Mouse (Mus musculus) gastrocnemius, postnatal 10 days (tissue): Measurements from ENCODE around the gene Timp3. TPM values are rescaled to one million over a fixed set of nuclear protein-coding genes. Genes with fewer than 3 reads are reported as not detected.

Source experiments
- DNase-seq: peaks from one replicate; pipeline ENCODE4 v3.0.0; 2021; ENCODE audit warnings: mixed read lengths
- total RNA-seq, 2 experiments: library from RNA; stranded (reverse); gene quantifications; 2 replicates each; pipeline ENCODE4 v1.2.3; 2021

The Timp3 gene
- total RNA-seq, 2 experiments from 2014 or later = 104 to 106 TPM

DNA sequence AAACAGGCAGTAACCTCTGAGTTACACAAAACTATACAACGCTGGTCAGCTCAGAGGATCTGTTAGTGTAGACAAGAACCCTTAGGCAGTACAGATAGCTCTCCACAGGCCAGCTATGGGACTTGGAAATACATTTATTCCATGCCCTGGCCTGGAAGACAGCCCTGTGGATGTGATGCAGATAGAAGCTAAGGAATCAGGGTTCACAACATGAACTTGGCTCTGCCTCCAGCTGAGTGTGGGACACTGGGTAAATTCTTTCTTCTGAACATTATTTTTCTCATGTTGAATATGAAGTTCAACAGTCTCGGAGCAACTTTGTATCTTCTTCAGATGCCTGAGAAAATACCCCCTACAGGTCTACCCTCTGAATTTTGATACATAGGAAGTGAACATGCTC is 2.9 kb upstream of the Timp3 start:
- DNase-seq = no peak

DNA sequence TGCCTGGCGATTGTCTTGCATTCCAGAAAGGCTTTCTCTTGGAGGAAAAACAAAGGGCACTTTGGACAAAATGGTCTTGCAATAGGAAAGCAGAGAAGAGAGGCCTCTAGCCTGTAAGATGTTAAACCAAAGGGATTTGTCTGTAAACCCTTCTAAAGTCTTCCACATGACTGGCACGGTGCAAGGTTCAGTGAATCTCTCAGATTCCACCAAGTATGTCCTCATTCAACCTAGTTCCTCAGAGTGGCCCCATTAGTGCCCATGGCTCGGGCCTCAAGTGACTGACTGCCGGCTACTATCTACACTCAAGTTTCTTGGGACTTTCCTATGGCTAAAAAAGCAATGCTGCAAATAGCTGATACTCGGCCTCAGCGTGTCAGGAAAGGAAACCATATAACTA is 1.8 kb upstream of the Timp3 start:
- DNase-seq = no peak

DNA sequence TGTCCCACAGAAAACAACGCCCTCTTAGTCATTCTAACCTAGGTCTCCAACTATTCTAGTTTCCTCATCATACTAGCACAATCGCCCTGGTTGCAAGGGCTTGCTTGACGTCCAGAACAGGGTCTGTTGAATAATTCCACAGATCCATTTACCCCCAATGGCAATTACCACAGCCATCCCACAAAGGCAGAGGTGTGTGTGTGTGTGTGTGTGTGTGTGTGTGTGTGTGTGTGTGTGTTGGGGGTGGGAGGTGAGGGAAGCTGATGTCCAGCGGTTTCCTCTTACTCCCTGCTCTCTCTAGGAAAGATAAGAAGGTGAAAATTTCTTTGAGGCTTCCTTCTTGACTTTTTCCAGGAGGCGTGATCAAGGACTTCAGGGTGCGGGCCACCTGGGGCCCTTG is 377 bp upstream of the Timp3 start:
- DNase-seq = no peak

DNA sequence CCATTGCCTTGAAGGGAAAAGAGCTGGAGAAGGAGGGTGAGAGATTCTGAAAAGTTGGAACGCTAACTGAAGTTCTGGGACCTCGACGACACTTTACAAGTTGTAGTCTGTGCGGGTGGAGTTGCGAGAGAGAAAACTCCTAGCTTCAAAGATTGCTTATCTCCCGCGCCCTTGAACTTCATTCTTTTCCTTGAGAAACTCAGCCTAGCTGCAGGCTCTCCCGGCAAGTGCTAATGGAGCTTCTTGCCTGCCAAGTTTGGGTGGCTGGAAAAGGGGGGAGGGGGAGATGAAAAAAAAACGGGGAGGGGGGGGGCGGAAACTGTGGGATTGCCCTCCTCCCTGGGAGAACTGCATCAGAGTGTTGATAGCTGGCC is 932 bp downstream of the Timp3 start:
- no peak for DNase-seq

DNA sequence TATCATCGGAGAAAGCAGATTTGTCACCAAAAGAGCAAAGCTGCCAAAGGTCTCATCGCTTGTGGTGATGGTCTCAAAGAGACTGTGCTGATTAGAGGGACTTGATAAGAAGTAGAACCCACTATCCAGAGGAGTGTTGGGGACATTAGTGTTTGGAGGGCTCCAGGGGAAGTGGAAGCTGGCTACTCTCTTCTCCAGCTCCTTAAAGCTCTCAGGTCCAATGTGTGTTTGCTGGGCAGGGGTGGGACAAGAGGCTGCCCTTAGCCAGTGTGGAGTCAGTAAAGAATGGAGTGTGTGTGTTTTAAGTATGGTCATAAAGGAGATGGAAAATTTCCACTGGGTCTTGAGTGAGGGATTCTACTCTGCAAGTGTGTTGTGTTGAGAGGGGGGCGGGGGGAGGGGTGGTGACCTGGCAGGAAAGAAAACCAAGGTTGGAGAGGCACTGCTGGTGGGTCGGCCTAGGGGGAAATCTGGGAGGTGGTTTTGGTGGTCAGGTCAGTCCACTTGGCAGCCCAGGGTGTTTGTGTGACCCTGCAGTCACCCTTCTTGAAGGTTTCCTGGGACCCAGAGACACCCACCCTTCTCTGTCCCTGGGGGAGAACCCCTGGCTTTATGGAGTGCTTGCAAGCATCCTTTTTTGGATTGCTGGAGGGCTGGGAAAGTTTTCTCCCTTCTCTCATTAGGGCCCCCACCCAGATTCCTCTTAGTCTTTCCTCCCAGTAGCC is 1.6 kb downstream of the Timp3 start:
- DNase-seq = no peak

DNA sequence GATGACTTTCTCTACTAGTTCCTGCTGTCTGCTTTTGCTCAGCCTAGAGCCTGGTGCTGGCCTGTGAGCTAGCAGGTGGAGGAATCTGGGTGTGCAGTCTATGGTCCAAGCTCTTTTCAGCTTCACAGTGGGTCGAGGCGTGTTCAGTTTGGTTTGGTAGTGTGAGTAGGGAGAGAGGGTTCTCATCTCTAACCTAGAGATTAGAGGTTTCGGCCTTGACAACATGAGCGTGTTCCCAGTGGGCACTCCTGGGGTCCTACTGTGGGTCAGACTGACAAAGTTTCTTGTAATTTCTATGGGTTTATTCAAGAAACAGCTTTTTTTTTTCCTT is 2.1 kb downstream of the Timp3 start:
- DNase-seq = no peak

DNA sequence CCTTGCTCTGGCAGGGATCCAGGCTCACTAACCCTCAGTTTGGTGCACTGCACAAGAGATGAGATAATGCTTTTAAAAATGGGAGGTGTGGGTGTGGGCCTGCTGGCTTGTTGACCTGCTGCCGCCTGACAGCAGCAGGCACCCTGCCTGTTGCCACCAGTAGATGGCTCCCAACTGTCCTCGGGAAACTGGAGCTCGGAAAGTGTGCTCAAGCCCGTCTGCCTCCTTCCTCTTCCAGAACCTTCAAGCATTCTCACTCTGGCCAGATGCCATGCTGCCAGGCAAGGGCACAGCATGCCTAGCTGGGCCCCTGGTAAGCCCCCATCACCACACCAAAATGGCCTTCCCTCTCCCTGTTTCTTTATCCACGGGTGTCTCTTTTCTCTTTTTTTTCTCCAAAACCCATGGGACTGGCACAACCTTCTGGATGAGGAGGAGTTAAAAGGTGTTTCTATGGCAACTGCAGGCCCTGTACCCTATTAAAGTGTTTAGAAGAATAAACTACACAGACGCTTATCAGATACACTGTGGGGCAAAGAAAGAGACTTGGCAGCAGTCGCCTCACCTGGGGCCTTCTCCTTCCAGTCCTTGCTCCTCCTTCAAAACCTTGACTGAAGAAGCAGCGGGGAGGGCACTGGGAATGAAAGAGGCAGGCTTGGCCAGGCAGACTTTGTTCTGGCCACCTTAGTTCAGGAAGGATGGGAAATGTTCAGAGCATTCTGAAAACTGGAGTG is 2.8 kb downstream of the Timp3 start:
- peak; percentile 68 for DNase-seq

DNA sequence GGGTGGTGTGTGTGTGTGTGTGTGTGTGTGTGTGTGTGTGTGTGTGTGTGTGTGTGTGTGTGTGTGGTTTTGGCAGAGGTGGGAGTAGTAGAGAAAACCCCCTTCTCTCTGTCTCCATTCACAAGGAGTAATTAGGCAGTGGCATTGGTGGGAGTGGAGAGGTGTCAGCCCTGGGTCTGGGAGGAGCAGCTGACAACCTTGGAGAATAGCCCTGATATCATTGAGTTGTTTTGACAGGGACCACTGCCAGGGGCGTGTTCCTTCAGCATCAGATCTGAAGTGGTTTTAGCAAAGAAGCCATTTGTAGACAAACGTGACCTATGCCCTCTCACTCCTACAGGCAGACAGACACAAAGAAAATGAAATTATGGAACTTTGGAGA is 3.3 kb downstream of the Timp3 start:
- no peak for DNase-seq

DNA sequence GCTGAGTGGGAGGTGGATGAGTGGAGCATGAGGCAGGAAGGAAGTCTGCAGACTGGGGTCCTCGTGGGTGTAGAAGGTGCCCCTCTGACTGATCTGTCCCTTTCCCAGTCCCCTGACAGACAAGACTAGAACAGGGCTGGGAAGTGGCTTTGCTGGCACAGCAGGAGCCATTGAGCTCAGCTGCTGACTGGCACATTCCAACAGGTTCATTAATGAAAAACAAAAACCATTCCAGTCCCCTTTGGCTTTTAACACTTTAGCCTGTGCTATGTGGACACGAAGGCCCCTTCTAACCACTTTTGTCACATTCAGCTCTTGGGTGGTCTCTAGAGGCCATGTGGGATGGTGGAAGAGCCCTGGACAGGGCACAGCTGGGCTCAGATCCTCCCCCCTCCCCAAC is 4.4 kb downstream of the Timp3 start:
- DNase-seq = no peak

DNA sequence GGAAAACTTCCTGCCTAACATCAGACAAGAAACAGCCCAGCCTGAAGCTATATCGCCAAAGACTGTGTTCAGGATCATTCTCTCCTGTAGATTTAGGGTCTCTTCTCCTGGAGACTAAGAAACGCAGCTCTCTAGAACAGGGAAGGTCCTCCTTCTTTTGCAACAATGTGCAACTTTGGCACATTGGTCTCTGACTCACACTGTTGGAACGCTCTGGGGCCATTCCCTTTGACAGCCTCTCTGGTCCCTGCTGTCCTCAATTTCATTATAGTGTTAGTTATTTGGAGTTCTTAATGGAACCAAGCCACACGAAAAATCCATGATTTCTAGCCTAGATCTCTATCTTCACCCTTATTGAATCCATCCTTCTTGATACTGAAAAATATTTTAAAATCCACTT is 7.1 kb downstream of the Timp3 start:
- no peak for DNase-seq

DNA sequence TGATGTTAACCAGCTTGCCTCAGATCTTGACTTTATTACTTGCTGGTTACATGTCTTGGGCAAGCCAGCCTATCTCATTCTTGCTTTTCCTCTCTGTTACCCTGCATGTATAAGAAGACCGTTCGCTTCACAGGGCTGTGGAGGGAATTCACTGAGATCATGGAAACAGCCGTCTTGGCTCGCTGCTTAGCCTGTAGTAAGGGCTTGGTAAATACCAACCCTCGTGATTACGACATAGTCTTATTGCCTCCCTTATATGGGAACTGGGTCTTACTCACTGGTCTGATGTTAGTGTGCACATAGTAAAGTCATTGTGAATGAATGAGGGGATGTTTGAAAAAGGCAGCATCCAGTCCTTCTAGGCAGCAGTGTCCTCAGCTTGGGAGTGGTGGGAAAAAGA is 10.4 kb downstream of the Timp3 start:
- DNase-seq = no peak

DNA sequence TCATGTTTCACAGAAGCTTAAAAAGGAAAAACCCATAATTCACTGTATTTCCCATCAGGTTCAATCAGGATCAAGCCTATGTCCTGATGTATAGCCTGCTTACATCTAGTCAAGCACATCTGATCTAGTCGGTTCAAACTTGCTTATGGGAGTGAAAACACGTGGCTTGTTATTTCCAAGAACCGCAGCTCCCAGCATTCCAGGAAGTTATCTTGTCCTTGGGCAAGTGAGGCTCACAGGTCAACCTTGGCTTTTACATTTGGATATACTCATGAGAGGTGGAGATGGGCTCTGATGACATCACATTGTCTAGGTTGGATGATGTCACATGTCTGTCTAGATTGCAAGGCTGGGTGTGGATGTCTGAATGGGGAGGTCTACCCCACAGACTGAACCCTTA is 12.8 kb downstream of the Timp3 start:
- no peak for DNase-seq

DNA sequence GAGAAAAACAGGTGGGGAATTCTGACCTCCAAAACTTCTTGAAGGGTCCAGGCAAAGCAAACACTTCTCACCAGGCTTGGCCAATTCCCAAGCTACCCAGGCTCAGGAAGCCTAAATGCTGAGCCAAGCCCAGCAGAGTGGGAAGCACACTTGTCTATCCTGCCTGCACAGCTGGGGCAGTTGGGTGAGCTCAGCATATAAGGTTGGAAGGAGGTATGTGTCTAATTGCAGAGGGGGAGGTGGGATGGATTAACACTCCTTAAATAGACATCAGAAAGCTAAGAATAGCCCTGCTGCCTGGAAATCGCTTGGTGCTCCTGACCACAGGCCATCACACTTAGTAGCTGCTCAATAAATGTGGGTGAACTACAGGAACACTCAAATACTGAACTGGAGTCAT is 13.3 kb downstream of the Timp3 start:
- DNase-seq = no peak

DNA sequence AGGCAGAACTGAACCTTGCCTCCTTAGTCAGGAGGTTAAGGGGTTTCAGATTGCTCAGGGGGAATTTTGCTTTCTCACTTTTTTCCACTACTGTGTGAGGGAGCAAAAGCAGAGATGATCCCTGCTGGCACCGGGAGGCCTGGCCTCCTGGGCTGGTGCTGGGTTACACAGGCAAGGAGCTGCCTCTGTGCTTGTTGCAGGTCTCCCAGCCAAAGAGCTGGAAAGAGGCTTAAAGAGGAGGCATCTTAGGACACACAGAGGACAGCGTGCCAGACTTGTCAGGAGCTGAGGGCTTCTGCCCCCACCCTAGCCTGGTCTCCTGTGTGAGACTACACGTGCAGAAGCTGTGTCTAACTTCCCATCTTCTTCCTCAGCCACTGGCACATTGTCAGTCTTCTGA is 15.3 kb downstream of the Timp3 start:
- DNase-seq = peak; percentile 38

DNA sequence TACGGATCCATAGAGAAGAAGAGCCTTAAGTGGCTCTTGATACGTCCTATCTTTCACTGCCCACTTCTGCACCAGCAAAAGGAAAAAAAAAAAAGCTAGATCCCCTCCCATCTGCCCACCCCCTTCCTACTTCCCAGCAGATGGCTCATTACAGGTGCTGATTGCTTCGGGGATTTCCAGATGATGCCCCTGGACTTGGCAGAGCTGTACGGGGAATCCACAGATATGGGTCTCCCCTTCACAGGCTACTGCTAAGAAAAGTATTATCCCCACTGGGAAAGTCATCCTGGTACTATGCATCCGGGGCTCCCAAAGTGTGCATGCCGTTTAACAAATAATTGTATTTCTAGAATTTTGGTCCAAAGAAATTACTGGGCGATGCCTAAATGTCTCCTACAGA is 17.5 kb downstream of the Timp3 start:
- DNase-seq = no peak

DNA sequence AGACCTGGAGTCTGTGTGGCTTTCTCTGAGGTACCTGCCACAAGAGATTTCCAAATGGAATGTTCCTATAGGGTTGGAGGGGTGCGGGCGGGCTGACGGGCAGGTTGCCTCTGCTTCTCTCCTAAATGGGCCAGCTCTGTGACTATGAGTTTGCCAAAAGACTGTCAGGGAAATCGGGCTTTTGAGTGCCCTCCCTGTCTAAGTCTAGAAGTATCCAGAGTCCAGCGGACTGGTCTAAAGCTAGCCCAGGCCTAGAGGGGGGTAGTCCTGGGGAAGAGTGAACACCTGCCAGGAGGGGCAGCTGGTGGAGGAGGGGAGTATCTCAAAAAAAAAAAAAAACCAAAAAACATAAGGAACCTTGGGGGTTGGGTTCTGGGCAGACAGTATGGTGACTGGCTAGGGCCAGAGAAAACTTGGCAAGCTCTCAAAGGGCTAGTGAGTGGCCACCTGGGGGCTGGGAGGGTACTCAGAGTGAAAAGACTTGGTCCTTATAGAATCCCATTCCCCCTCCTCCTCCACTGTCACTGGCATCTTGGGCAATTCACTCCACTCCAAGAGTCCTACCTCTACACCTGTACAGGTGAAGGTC is 18.5 kb downstream of the Timp3 start:
- no peak for DNase-seq

DNA sequence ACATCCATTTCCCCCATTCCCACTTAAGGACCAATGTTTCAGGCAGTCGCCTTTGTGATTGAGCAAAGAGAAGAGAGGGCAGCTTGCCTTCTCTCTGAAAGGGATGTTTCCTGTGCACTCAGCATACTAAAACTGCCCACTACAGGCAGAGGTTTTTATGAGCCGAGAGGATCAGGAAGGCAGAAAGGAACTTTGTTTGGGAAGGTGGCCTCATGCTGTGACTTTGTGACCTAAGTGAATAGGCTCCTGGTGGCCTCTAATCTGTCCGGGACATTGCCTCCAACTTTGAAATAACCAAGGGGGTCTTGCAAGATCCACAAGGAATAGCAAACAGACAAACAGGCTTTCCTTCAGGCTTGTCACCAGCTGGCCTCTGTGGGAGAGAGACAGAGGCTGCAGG is 19.4 kb downstream of the Timp3 start:
- no peak for DNase-seq

DNA sequence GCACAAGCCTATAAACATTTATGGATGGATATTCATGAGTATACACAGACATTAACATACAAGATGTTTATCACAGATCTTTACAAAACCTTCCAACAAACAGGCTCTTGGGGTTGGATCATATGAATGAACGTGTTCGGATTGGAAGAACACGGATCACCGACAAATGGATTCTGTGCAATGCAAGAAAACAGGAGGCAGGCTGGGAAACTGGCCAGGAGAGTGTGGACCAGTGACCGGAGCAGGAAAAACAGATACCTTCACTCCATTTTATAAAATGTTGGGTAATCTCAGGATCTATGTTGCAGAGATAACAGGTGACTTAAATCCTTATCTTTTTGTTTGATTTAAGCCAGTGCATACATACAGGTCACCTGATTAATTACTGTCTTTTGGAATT is 20.0 kb downstream of the Timp3 start:
- no peak for DNase-seq

DNA sequence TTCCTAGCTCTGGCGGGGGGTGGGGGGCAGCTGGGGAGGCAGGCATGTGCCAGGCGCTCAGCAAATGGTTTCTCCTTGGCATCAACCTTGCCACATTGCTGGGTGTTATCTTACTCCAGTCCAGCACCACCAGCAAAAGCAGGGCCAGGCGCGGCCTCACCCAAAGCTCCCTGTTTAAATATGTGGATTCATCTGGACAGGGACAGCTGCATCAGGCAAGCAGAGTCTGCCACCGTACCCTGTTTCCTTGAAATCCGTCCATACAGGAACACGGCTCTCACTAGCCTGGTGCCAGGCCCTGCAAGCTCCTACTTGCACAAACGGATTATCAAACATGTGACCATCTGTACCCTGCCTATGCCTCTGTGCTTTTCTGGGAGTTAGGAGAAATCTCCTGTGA is 21.0 kb downstream of the Timp3 start:
- DNase-seq = peak; percentile 50

DNA sequence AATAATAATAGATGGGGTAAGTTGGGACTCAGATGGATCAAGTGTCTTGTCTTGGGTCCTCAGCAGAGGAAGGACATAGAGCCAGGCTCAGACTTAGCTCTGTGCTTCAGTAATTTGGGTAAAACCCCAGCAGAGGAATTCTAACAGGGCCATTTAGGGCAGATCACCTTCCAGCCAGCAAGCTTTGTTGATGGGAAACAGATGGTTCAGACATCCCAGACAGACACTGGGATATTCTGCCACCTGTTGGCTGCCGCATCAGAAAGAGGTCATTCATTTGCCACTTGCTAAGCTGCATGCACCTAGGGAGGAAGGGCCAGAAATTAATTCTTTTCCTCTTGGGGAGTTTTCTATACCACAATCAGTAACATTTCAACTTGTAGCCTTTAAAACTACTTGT is 21.8 kb downstream of the Timp3 start:
- no peak for DNase-seq

DNA sequence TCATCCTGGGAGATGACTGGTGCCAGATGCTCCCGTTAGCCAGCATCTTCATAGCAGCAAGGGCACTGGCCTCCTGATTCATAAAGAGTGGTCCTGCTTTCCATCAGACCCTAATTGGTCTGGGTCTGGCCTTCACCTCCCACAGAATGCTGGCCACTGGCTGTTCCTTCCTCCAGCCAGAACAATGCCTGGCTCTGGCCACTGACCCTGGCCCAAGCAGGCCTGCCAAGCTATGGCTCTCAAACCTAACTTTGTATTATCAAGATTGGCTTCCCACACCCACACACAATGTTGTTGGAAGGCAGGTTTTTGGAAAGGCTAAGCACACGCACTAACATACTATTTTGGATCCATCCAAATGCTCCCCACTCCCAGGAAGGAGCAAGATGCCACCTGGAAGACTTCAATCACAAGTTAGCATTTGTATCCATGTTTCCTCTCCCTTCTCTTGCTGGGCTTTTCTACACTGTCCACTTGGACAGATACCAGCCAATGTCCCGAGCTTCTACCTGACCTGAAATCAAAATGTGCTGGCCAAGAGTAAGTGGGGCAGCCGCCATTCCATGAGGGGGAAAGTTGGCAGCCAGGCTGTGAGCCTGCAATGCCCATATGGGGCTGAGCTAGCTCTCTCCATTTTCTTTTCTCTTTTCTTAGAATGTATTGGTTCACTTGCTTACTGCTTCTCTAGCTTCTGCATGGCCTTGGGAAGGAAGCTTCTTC is 23.3 kb downstream of the Timp3 start:
- DNase-seq = no peak

DNA sequence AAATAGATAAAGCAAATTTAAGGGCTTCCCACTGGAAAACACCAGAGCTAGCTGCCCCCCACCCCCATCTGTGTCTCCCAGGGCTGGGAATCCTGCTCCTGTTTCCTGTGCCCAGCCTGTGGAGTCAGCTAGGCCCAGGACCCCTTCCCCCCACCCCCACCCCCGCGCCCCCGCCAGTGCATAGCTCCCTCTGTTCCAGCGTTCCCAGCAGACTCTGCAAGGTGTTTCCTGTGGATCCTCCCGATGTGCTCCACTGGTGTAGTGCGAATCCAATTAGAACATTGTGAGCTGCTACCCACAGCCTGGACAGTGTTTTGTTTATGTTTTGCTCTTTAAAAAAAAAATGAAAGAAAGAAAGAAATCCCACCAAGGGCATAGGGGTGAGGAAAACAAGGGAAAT is 25.1 kb downstream of the Timp3 start:
- DNase-seq = no peak

DNA sequence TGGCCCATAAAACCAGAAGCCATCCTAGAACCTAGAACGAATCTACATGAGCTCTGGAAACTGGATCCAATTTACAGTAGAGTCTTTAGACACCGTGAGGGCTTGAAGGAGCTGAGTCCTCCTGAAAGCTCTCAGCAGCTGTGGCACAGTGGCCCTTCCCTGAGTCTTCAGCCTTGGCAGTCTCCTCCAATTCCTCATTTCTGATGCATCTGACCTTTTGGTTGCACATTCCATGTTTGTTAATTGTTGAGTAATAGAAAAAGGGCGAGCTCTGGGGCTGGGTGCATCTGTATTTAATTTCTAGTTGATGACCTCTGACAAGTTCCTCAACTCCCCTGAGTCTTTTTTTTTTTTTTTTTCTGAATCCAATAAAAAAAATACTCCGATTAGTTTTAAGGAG is 28.0 kb downstream of the Timp3 start:
- no peak for DNase-seq

DNA sequence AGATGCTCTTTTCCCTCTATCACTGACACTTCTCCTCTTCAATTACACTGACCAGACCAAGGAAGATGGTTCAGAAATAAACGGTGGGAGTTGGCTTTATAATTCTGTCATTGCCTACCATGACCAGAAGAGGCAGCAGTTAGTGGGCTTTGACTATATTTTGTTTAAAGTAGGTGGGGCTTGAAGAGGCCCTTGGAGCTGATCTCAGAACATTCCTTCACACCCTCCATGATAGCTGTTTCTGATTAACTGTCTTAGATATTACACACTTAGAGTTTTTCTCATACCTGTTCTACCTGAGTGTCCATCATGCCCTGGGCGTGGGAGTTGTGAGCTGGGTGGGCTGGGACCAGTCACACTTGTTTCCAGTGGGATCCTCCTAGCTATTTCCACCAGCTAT is 28.5 kb downstream of the Timp3 start:
- DNase-seq = no peak
